Mouse (Mus musculus) right cerebral cortex, postnatal 10 days (tissue): ENCODE results near the gene Bsn.
"Not testable (repeated sequence)": the region's sequence is repeated elsewhere in the genome, so short reads cannot be mapped to it uniquely, and the experiment has no call there.

Experiments used
- DNase-seq, 2 experiments: peaks; one replicate each; pipeline ENCODE4 v3.0.0; 2021; ENCODE audit warnings: low spot score in 2 of 2

Gene Bsn

GRCm38 (mm10) chr9:108196920-108197677 lies 6.9 kb upstream of the Bsn start:
- no peak for DNase-seq

- DNase-seq, result not testable (repeated sequence)
Measured at GRCm38 (mm10) chr9:108196222-108196621, 6.0 kb upstream of the Bsn start.

- DNase-seq, result no peak
Measured at GRCm38 (mm10) chr9:108189488-108189786, 747 bp downstream of the Bsn start.

GRCm38 (mm10) chr9:108189023-108189422 lies 1.2 kb downstream of the Bsn start:
- no peak for DNase-seq

GRCm38 (mm10) chr9:108188511-108188910 lies 1.7 kb downstream of the Bsn start:
- DNase-seq, result no peak

- DNase-seq, result peak in 1 of 2 experiments; percentile 58
Measured at GRCm38 (mm10) chr9:108187616-108188015, 2.6 kb downstream of the Bsn start.

GRCm38 (mm10) chr9:108185786-108186185 lies 4.4 kb downstream of the Bsn start:
- no peak for DNase-seq

- DNase-seq, result no peak
Measured at GRCm38 (mm10) chr9:108183531-108183994, 6.6 kb downstream of the Bsn start.

GRCm38 (mm10) chr9:108182806-108183506 lies 7.2 kb downstream of the Bsn start:
- DNase-seq, result no peak

- DNase-seq, result no peak
Measured at GRCm38 (mm10) chr9:108178391-108178790, 11.8 kb downstream of the Bsn start.

GRCm38 (mm10) chr9:108175116-108175838 lies 14.9 kb downstream of the Bsn start:
- no peak for DNase-seq

GRCm38 (mm10) chr9:108172777-108173350 lies 17.3 kb downstream of the Bsn start:
- no peak for DNase-seq

GRCm38 (mm10) chr9:108169751-108170150 lies 20.4 kb downstream of the Bsn start:
- no peak for DNase-seq

GRCm38 (mm10) chr9:108165143-108165542 lies 25.0 kb downstream of the Bsn start:
- no peak for DNase-seq

GRCm38 (mm10) chr9:108163646-108164284 lies 26.4 kb downstream of the Bsn start:
- no peak for DNase-seq

- no peak for DNase-seq
Measured at GRCm38 (mm10) chr9:108157891-108158290, 32.3 kb downstream of the Bsn start.

GRCm38 (mm10) chr9:108157451-108157850 lies 32.7 kb downstream of the Bsn start:
- no peak for DNase-seq

GRCm38 (mm10) chr9:108156786-108157185 lies 33.4 kb downstream of the Bsn start:
- no peak for DNase-seq

GRCm38 (mm10) chr9:108154814-108155213 lies 35.4 kb downstream of the Bsn start:
- no peak for DNase-seq

GRCm38 (mm10) chr9:108153516-108154448 lies 36.4 kb downstream of the Bsn start:
- peak in 1 of 2 experiments; percentile 65 for DNase-seq

GRCm38 (mm10) chr9:108150486-108150885 lies 39.7 kb downstream of the Bsn start:
- DNase-seq, result no peak
